Mouse (Mus musculus): ENCODE measurements around the gene Ghr. TPM values are rescaled to one million over a fixed set of nuclear protein-coding genes. Genes with fewer than 3 reads are reported as not detected.

Gene Ghr
- polyA plus RNA-seq, 1 experiment from 2014 or later = 8.1 TPM

DNA sequence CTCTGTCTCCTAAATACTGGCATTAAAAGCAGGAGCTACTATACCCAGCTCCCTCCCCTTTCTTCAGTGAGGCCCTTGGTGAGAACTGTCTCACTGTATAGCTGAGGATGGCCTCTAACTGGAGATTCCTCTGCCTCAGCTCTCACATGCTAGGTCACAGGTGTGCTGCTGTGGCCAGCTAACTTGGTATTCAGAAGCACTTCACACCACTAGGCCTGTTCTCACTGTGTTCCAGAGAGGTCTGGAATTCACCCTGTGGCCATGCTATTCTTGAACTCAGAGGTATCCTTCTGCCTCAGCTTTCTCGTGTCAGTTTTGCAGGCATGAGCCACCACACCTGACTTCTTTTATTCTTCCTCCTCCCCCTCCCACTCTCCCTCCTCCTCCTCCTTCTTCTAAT is 310.1 kb downstream of the Ghr start:
- Histone ChIP-seq H3K4me2 (ENCODE audit: low read depth, low read length, severe bottlenecking) (no peak overlapping the region), H3K27ac (ENCODE audit: low read depth, low read length) (no peak overlapping the region), H3K4me3 (ENCODE audit: low read depth, low read length) (no peak overlapping the region), H3K27me3 (ENCODE audit: control insufficient read depth, insufficient read depth, low read length) (no peaks in the 10 kb centered on the region), H3K36me3 (ENCODE audit: control insufficient read depth, insufficient read depth, low read length) (no peaks in the 10 kb centered on the region), H3K9me3 (ENCODE audit: control insufficient read depth, low read length) (no peaks in the 10 kb centered on the region), H3K4me1 (replicated peaks; ENCODE audit: control insufficient read depth, insufficient read depth, low read length) (peaks cover 2% of the 10 kb centered on the region; the same call in 1 of the 2 replicates), H3K9ac (ENCODE audit: low read length) (no peak overlapping the region)
- DNase-seq (ENCODE audit: low spot score) (no peak), ATAC-seq (replicated peaks; ENCODE audit: low FRiP score) (no peak)
- WGBS = 88% methylated on average over 1 of the region's 1 CpGs

DNA sequence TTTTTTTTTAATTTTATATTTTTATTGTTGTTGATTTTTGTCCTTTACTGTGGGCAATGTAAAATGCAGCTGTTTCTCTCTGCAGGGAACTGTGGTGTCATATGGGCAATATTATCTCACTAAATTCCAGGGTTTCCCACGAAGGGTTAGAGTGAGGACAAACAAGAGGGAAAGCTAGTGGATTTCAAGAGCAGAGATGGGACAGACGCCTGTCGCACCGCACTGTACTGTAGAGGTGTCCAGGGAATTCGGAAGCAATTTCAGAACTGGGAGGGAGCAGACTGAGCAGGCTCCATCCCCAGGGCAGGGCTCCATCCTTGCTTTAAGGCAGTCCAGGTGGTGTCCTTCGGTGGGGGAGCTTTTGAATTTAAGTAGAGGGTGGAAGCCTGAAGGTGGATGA is 312.1 kb downstream of the Ghr start:
- DNase-seq (ENCODE audit: low spot score) (no peak), ATAC-seq (replicated peaks; ENCODE audit: low FRiP score) (0 out of 2 replicates have a peak, but pooled peaks have one; percentile 24)
- Histone ChIP-seq H3K4me3 (ENCODE audit: low read depth, low read length) (no peak overlapping the region; the same call in 1 of the 2 replicates), H3K9me3 (ENCODE audit: control insufficient read depth, low read length) (no peaks in the 10 kb centered on the region), H3K4me2 (ENCODE audit: low read depth, low read length, severe bottlenecking) (no peak overlapping the region), H3K4me1 (replicated peaks; ENCODE audit: control insufficient read depth, insufficient read depth, low read length) (peaks cover 2% of the 10 kb centered on the region; the same call in 1 of the 2 replicates), H3K9ac (ENCODE audit: low read length) (no peak overlapping the region), H3K27me3 (ENCODE audit: control insufficient read depth, insufficient read depth, low read length) (no peaks in the 10 kb centered on the region), H3K36me3 (ENCODE audit: control insufficient read depth, insufficient read depth, low read length) (no peaks in the 10 kb centered on the region), H3K27ac (ENCODE audit: low read depth, low read length) (no peak overlapping the region)
- WGBS = 48% methylated on average over 6 of the region's 6 CpGs

DNA sequence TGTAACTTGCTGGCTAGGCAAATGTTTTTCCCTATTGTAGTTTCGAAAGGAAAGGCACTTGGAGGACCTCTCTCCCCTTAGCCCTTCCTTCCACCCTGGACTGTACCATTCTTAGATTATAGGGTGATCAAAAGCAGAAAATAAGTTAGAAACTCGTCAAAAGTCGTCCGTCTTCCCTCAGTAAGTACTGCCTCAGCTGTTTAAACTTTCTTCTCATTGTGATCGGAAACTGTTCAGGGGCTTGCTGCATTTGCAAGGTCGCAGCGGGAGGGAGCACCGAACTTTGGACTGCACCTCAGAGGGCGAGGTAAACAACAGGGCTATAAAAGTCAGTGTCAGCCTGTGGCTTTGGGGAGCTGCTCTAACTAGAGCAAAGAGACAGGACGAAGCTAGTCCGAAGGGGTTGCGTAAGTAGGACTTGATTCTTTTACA is 312.6 kb downstream of the Ghr start:
- peak overlapping the region; percentile 18; the same call in 1 of the 2 replicates for H3K27ac ChIP-seq (ENCODE audit: low read depth, low read length)
- peaks cover 2% of the 10 kb centered on the region; the same call in 1 of the 2 replicates for H3K4me1 ChIP-seq (replicated peaks; ENCODE audit: control insufficient read depth, insufficient read depth, low read length)
- H3K27me3 ChIP-seq (ENCODE audit: control insufficient read depth, insufficient read depth, low read length) = no peaks in the 10 kb centered on the region
- no peaks in the 10 kb centered on the region for H3K9me3 ChIP-seq (ENCODE audit: control insufficient read depth, low read length)
- 4% methylated on average over 12 of the region's 12 CpGs for WGBS
- H3K4me2 ChIP-seq (ENCODE audit: low read depth, low read length, severe bottlenecking) = peak overlapping the region; percentile 43; the same call in 1 of the 2 replicates
- DNase-seq (ENCODE audit: low spot score) (peak; percentile 62), ATAC-seq (replicated peaks; ENCODE audit: low FRiP score) (peak; percentile 67; the same call in 1 of the 2 replicates)
- H3K4me3 ChIP-seq (ENCODE audit: low read depth, low read length) = peak overlapping the region; percentile 21
- H3K9ac ChIP-seq (ENCODE audit: low read length) = peak overlapping the region; percentile 51
- H3K36me3 ChIP-seq (ENCODE audit: control insufficient read depth, insufficient read depth, low read length) = no peaks in the 10 kb centered on the region

DNA sequence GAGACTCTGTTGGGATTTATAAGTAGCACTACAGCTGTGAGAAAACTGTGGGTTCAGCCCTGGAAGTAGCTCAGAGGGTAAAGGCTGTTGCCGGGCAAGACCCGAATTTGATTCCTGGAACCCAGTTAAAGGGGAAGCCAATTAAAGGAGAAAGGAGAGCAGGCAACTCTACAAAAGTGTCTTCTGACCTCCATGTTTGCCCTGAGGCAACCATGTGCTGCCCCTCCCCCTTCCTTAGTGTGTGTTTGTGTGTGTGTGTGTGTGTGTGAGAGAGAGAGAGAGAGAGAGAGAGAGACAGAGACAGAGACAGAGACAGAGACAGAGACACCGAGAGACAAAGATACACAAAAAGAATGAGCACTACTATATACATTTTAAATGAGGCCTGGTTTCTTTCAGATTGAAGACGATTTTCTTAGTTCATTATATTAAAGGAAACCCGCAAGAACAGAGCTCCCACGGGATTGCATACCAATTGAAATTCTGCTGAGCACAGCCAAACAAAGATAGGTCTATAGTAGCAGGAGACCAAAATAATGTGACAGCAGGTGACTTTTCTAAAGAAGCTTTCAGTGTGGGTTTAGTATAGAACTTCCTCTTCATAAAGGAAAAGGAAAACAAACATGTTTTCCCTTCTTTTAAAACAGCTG is 313.2 kb downstream of the Ghr start:
- peak; percentile 62 for ATAC-seq (replicated peaks; ENCODE audit: low FRiP score)
- DNase-seq (ENCODE audit: low spot score) = no peak
- no peaks in the 10 kb centered on the region for H3K36me3 ChIP-seq (ENCODE audit: control insufficient read depth, insufficient read depth, low read length)
- no peaks in the 10 kb centered on the region for H3K27me3 ChIP-seq (ENCODE audit: control insufficient read depth, insufficient read depth, low read length)
- H3K4me1 ChIP-seq (replicated peaks; ENCODE audit: control insufficient read depth, insufficient read depth, low read length) = peaks cover 2% of the 10 kb centered on the region; the same call in 1 of the 2 replicates
- whole genome bisulfite sequencing = 12% methylated on average over 6 of the region's 6 CpGs
- H3K9ac ChIP-seq (ENCODE audit: low read length) = no peak overlapping the region
- H3K4me2 ChIP-seq (ENCODE audit: low read depth, low read length, severe bottlenecking) = peak overlapping the region; percentile 43; the same call in 1 of the 2 replicates
- no peaks in the 10 kb centered on the region for H3K9me3 ChIP-seq (ENCODE audit: control insufficient read depth, low read length)
- H3K4me3 ChIP-seq (ENCODE audit: low read depth, low read length) = peak overlapping the region; percentile 21; the same call in 1 of the 2 replicates
- H3K27ac ChIP-seq (ENCODE audit: low read depth, low read length) = no peak overlapping the region

DNA sequence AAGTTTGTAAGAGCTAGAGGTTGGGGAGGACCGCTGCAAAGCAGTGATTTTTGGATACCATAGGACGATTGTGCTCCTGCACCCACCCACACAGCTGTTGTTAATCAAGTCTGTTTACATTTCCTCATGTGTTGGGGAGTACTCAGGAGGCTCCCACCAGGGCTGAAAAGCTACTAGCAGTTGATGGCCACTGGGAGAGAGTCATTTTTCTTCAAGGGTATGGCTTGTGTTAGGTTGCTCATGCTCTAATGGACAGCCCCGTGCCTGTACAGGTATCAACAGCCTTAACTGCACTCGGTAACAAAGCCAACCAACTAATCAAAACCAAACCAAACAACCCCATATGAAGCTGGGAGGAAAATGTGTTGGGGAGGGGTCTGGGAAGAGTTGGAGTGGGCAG is 313.8 kb downstream of the Ghr start:
- H3K27ac ChIP-seq (ENCODE audit: low read depth, low read length) = no peak overlapping the region

DNA sequence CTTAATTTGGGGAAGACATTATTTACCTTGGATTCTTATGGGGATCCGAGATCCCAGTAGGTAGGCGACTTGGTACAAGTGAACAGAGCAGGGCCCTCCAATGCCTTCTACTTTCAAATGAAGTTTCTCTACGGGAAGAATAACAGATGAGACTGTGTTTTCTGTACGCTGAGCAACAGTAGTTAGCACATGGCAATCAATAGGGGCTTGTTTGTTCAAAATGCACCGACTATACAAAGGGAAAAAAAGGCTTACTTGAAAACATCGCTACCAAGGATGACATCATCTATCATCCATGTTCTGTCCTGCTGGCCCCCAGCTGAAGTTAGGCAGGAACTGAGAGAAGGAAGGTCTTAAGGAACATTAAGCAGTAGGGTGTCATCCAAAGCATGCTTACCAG is 315.0 kb downstream of the Ghr start, which contains the start of gene Selenop:
Gene Selenop (plus strand): TSS at position 301 of the 400 bp plus-strand sequence.
- Histone ChIP-seq H3K4me2 (ENCODE audit: low read depth, low read length, severe bottlenecking) (no peak within 1 kb of the TSS), H3K27me3 (ENCODE audit: control insufficient read depth, insufficient read depth, low read length) (no peaks in the 10 kb centered on the region), H3K27ac (ENCODE audit: low read depth, low read length) (no peak within 1 kb of the TSS), H3K4me1 (replicated peaks; ENCODE audit: control insufficient read depth, insufficient read depth, low read length) (peaks cover 2% of the 10 kb centered on the region; the same call in 1 of the 2 replicates), H3K9ac (ENCODE audit: low read length) (no peak within 1 kb of the TSS), H3K4me3 (ENCODE audit: low read depth, low read length) (no peak within 1 kb of the TSS), H3K36me3 (ENCODE audit: control insufficient read depth, insufficient read depth, low read length) (no peaks in the 10 kb centered on the region), H3K9me3 (ENCODE audit: control insufficient read depth, low read length) (no peaks in the 10 kb centered on the region)
- 87% methylated on average over 6 of the region's 6 CpGs for WGBS
- no peak for DNase-seq (ENCODE audit: low spot score)
- ATAC-seq (replicated peaks; ENCODE audit: low FRiP score) = no peak

More for the DNA sequence above, 313.8 kb downstream of the Ghr start:
- no peak overlapping the region for H3K9ac ChIP-seq (ENCODE audit: low read length)
- no peak overlapping the region for H3K4me3 ChIP-seq (ENCODE audit: low read depth, low read length)
- WGBS = 81% methylated on average over 4 of the region's 4 CpGs
- H3K4me2 ChIP-seq (ENCODE audit: low read depth, low read length, severe bottlenecking) = no peak overlapping the region
- peaks cover 2% of the 10 kb centered on the region; the same call in 1 of the 2 replicates for H3K4me1 ChIP-seq (replicated peaks; ENCODE audit: control insufficient read depth, insufficient read depth, low read length)
- H3K27me3 ChIP-seq (ENCODE audit: control insufficient read depth, insufficient read depth, low read length) = no peaks in the 10 kb centered on the region
- no peak for DNase-seq (ENCODE audit: low spot score)
- no peak for ATAC-seq (replicated peaks; ENCODE audit: low FRiP score)
- H3K36me3 ChIP-seq (ENCODE audit: control insufficient read depth, insufficient read depth, low read length) = no peaks in the 10 kb centered on the region
- no peaks in the 10 kb centered on the region for H3K9me3 ChIP-seq (ENCODE audit: control insufficient read depth, low read length)

Data from forebrain, embryonic 11.5 days (tissue).